Mouse (Mus musculus) liver, postnatal 0 days (tissue): ENCODE measurements at regions not wholly inside any gene's neighbourhood (a gene's known extent, or its start where the extent isn't known, plus 50 kb on each side); places are given as distances from the start of the nearest gene placed in this dataset.
A peak's percentile ranks its signal among the peaks of the same experiment; 100 is the strongest.

Experiments used
- ATAC-seq: fragments of 200-750 bp; cut with Nextera tagmentation; 2 replicates; pipeline ENCODE4 v1.8.0; 2017; ENCODE audit warnings: mild to moderate bottlenecking, moderate library complexity
- DNase-seq: peaks from one replicate; pipeline ENCODE4 v3.0.0-alpha.2; 2016
- H3K27ac ChIP-seq: fragments of 300-500 bp; sonication (generic); 2 replicates; pipeline ENCODE4 v1.5.1; 2014; ENCODE audit warnings: antibody characterized with exemption, moderate library complexity, mild to moderate bottlenecking, low read depth
- H3K27me3 ChIP-seq: fragments of 300-500 bp; sonication (generic); 2 replicates; pipeline ENCODE4 v1.6.1; 2014; ENCODE audit warnings: low read length, control low read depth, mixed read lengths; ENCODE audit not compliant: insufficient read depth
- H3K36me3 ChIP-seq: fragments of 300-500 bp; sonication (generic); replicated peaks from 2 replicates; pipeline ENCODE4 v1.6.1; 2014; ENCODE audit warnings: mild to moderate bottlenecking, control low read depth, low read length, moderate library complexity, mixed read lengths; ENCODE audit not compliant: insufficient read depth
- H3K4me1 ChIP-seq: fragments of 300-500 bp; sonication (generic); 2 replicates; pipeline ENCODE4 v1.6.1; 2014; ENCODE audit warnings: antibody characterized with exemption, mild to moderate bottlenecking, control low read depth; ENCODE audit not compliant: insufficient read depth
- H3K4me2 ChIP-seq: fragments of 300-500 bp; sonication (generic); 2 replicates; pipeline ENCODE4 v1.6.1; 2014; ENCODE audit warnings: low read depth, mild to moderate bottlenecking, low read length, moderate library complexity, mixed read lengths
- H3K4me3 ChIP-seq: fragments of 300-500 bp; sonication (generic); 2 replicates; pipeline ENCODE4 v1.5.1; 2014; ENCODE audit warnings: low read depth, low read length
- H3K9ac ChIP-seq: fragments of 300-500 bp; sonication (generic); replicated peaks from 2 replicates; pipeline ENCODE4 v1.6.1; 2014; ENCODE audit warnings: mild to moderate bottlenecking, moderate library complexity
- H3K9me3 ChIP-seq: fragments of 300-500 bp; sonication (generic); 2 replicates; pipeline ENCODE4 v1.6.1; 2016; ENCODE audit warnings: mild to moderate bottlenecking, control low read depth, low read length, mixed read lengths
- CTCF ChIP-seq: sonication (generic); IDR thresholded peaks from 2 replicates; pipeline ENCODE4 v1.5.1; 2016; ENCODE audit warnings: antibody characterized with exemption, low read depth
- EP300 ChIP-seq: IDR thresholded peaks from 2 replicates; pipeline ENCODE4 v1.6.1; 2016; ENCODE audit warnings: antibody characterized with exemption, low read depth, mild to moderate bottlenecking
- WGBS: fragments of 180-500 bp; shearing (Covaris S2); extraction: QIAGEN DNeasy Blood & Tissue Kit; methylation state at CpG from one replicate; pipeline ENCODE4 v1.1.7; 2014; ENCODE audit not compliant: insufficient replicate concordance; 5-methylcytosine and 5-hydroxymethylcytosine counted together

GRCm38 (mm10) chr12:117385072-117385666, 131.1 kb upstream of the Rapgef5 start:
- no peaks in the 10 kb centered on the region for H3K9me3 ChIP-seq
- no peaks in the 10 kb centered on the region for H3K36me3 ChIP-seq
- H3K9ac ChIP-seq = no peak overlapping the region
- peak overlapping the region; percentile 4; the same call in 1 of the 2 replicates for H3K4me2 ChIP-seq
- peaks cover 4% of the 10 kb centered on the region for H3K4me1 ChIP-seq
- no peak overlapping the region for H3K4me3 ChIP-seq
- H3K27me3 ChIP-seq = no peaks in the 10 kb centered on the region
- TF ChIP-seq EP300 (no peak), CTCF (peak; percentile 93)
- ATAC-seq (0 out of 2 replicates have a peak, but pooled peaks have one; percentile 45), DNase-seq (peak; percentile 87)
- 16% methylated on average over 6 of the region's 6 CpGs for WGBS
- H3K27ac ChIP-seq = no peak overlapping the region

GRCm38 (mm10) chr12:117385697-117386096, 130.6 kb upstream of the Rapgef5 start:
- no peak for TF ChIP-seq EP300
- TF ChIP-seq CTCF = no peak
- no peak for ATAC-seq
- no peaks in the 10 kb centered on the region for H3K9me3 ChIP-seq
- H3K36me3 ChIP-seq = no peaks in the 10 kb centered on the region
- no peaks in the 10 kb centered on the region for H3K27me3 ChIP-seq
- H3K27ac ChIP-seq = no peak overlapping the region
- no peak for DNase-seq
- H3K4me1 ChIP-seq = peaks cover 4% of the 10 kb centered on the region
- no peak overlapping the region for H3K4me3 ChIP-seq
- WGBS = 38% methylated on average over 1 of the region's 1 CpGs
- H3K4me2 ChIP-seq = peak overlapping the region; percentile 4; the same call in 1 of the 2 replicates
- H3K9ac ChIP-seq = no peak overlapping the region

- Histone ChIP-seq H3K9me3 (no peaks in the 10 kb centered on the region), H3K4me3 (no peak overlapping the region), H3K4me1 (peaks cover 4% of the 10 kb centered on the region), H3K9ac (no peak overlapping the region), H3K27me3 (no peaks in the 10 kb centered on the region), H3K36me3 (no peaks in the 10 kb centered on the region), H3K27ac (no peak overlapping the region), H3K4me2 (no peak overlapping the region)
- 77% methylated on average over 9 of the region's 9 CpGs for WGBS
- TF ChIP-seq EP300 (no peak), CTCF (no peak)
- ATAC-seq (no peak), DNase-seq (no peak)
Observed at GRCm38 (mm10) chr12:117386957-117387356, 129.3 kb upstream of the Rapgef5 start.

GRCm38 (mm10) chr12:117389516-117390347, 126.5 kb upstream of the Rapgef5 start:
- TF ChIP-seq CTCF (no peak), EP300 (no peak)
- Histone ChIP-seq H3K36me3 (no peaks in the 10 kb centered on the region), H3K9me3 (no peaks in the 10 kb centered on the region), H3K9ac (no peak overlapping the region), H3K27me3 (no peaks in the 10 kb centered on the region), H3K27ac (no peak overlapping the region), H3K4me2 (no peak overlapping the region), H3K4me3 (0 out of 2 replicates have a peak overlapping the region, but pooled peaks have one; percentile 2), H3K4me1 (peaks cover 4% of the 10 kb centered on the region)
- DNase-seq = peak; percentile 49
- ATAC-seq = peak; percentile 91
- WGBS = 51% methylated on average over 7 of the region's 7 CpGs

- H3K4me1 ChIP-seq = no peaks in the 10 kb centered on the region
- WGBS = 88% methylated on average over 3 of the region's 3 CpGs
- DNase-seq (no peak), ATAC-seq (no peak)
- no peak overlapping the region for H3K4me2 ChIP-seq
- TF ChIP-seq CTCF = no peak
- TF ChIP-seq EP300 = no peak
- no peak overlapping the region for H3K4me3 ChIP-seq
- H3K9ac ChIP-seq = no peak overlapping the region
- H3K27me3 ChIP-seq = no peaks in the 10 kb centered on the region
- no peak overlapping the region for H3K27ac ChIP-seq
- H3K9me3 ChIP-seq = no peaks in the 10 kb centered on the region
- H3K36me3 ChIP-seq = no peaks in the 10 kb centered on the region
Observed at GRCm38 (mm10) chr12:117397512-117397911, 118.8 kb upstream of the Rapgef5 start.

- DNase-seq (peak; percentile 69), ATAC-seq (no peak)
- H3K4me2 ChIP-seq = no peak overlapping the region
- no peak overlapping the region for H3K4me3 ChIP-seq
- H3K27ac ChIP-seq = no peak overlapping the region
- WGBS = 8% methylated on average over 7 of the region's 7 CpGs
- no peaks in the 10 kb centered on the region for H3K9me3 ChIP-seq
- H3K36me3 ChIP-seq = no peaks in the 10 kb centered on the region
- no peak for TF ChIP-seq EP300
- TF ChIP-seq CTCF = peak; percentile 86
- no peak overlapping the region for H3K9ac ChIP-seq
- H3K27me3 ChIP-seq = no peaks in the 10 kb centered on the region
- H3K4me1 ChIP-seq = no peaks in the 10 kb centered on the region
Observed at GRCm38 (mm10) chr12:117403513-117404156, 112.6 kb upstream of the Rapgef5 start.
